35 mouse cellular contexts compared by ENCODE assay signal in the genomic region with DNA sequence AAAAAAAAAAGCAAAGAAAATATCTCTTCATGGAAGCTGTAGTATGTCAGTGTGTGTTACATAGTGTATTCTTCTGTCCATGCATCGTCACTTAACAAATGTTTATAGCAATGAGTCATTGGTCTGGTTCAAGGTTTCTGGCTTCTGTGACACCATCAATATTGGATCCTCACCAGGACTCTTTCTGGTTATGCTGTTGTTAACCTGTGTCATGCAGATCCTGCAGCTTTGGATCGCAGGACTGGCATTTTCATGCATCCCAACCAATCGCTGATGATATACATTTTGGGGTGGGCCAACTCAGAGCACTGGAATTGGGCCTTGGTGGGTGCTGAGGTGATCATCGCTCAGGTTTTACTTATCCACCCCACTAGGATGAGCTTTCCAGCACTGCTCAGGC. TPM values are rescaled to one million over a fixed set of nuclear protein-coding genes. Genes with fewer than 3 reads are reported as not detected.
"Had no signal": no experiment of that assay in that cellular context is flagged by ENCODE, and none has a peak within 500 bp of the region (broad histone marks: within the 10 kb centered on the region; RNA-seq: fewer than 3 reads in every experiment).

No protein-coding gene starts in this region.

- H3K36me3 ChIP-seq: heart, embryonic 13.5 days; heart, embryonic 15.5 days; hindbrain, embryonic 13.5 days; hindbrain, embryonic 15.5 days; kidney, embryonic 15.5 days; limb, embryonic 13.5 days; limb, embryonic 15.5 days; liver, embryonic 12.5 days had no signal

- DNase-seq: gastrocnemius, postnatal 14 days; gastrocnemius, postnatal 36 days; heart, adult 2 months; heart, postnatal 14 days; heart, postnatal 36 days; kidney, adult 11 months; kidney, adult 2 months; kidney, adult 9 months; kidney, postnatal 14 days; kidney, postnatal 36 days; layer of hippocampus, postnatal 36 days; left cerebral cortex, postnatal 4 days; lung, adult 18-20 months had no signal

- H3K4me1 ChIP-seq: heart, embryonic 15.5 days; hindbrain, embryonic 13.5 days; hindbrain, embryonic 15.5 days; kidney, embryonic 15.5 days; liver, embryonic 12.5 days had no signal

- H3K27me3 ChIP-seq: heart, embryonic 13.5 days; heart, embryonic 15.5 days; hindbrain, embryonic 13.5 days; hindbrain, embryonic 15.5 days; kidney, embryonic 15.5 days; limb, embryonic 13.5 days; limb, embryonic 15.5 days; liver, embryonic 12.5 days had no signal

- H3K4me2 ChIP-seq: heart, embryonic 11.5 days; heart, embryonic 13.5 days; heart, embryonic 15.5 days; hindbrain, embryonic 13.5 days; hindbrain, embryonic 15.5 days; kidney, embryonic 15.5 days; limb, embryonic 13.5 days; limb, embryonic 15.5 days; liver, embryonic 12.5 days had no signal

- H3K9ac ChIP-seq: heart, embryonic 13.5 days; heart, embryonic 15.5 days; hindbrain, embryonic 13.5 days; hindbrain, embryonic 15.5 days; kidney, embryonic 15.5 days; limb, embryonic 13.5 days; limb, embryonic 15.5 days; liver, embryonic 12.5 days; liver, embryonic 14.5 days had no signal

- H3K9me3 ChIP-seq: heart, embryonic 13.5 days; heart, embryonic 15.5 days; hindbrain, embryonic 13.5 days; hindbrain, embryonic 15.5 days; kidney, embryonic 15.5 days; limb, embryonic 13.5 days; limb, embryonic 15.5 days; liver, embryonic 12.5 days had no signal

- H3K27ac ChIP-seq: heart, adult 2 months; heart, embryonic 15.5 days; hindbrain, embryonic 13.5 days; hindbrain, embryonic 15.5 days; hindbrain, postnatal 0 days; kidney, embryonic 15.5 days; kidney, postnatal 0 days; limb, embryonic 13.5 days; limb, embryonic 15.5 days; liver, embryonic 12.5 days; liver, embryonic 14.5 days had no signal

- H3K4me3 ChIP-seq: heart, adult 2 months; heart, embryonic 13.5 days; heart, embryonic 15.5 days; hindbrain, embryonic 13.5 days; hindbrain, embryonic 15.5 days; kidney, embryonic 15.5 days; limb, embryonic 13.5 days; limb, embryonic 15.5 days; liver, embryonic 12.5 days had no signal

- ATAC-seq: hindbrain, postnatal 0 days; intestine, embryonic 16.5 days; liver, embryonic 12.5 days had no signal

RNA-seq across cellular contexts. Expression of gene Pp2d1, which starts 3.3 kb away (rescaled TPM):
- total RNA-seq: gastrocnemius, postnatal 14 days; gastrocnemius, postnatal 36 days; heart, adult 2 months; heart, postnatal 14 days; heart, postnatal 36 days; hematopoietic stem cell, adult 5-6 weeks; hindbrain, postnatal 0 days; layer of hippocampus, adult 18-20 months; layer of hippocampus, postnatal 14 days; layer of hippocampus, postnatal 36 days; left cerebral cortex, adult 18-20 months; left cerebral cortex, postnatal 10 days; left cerebral cortex, postnatal 25 days; left cerebral cortex, postnatal 4 days had no signal
- polyA plus RNA-seq: gonadal fat pad, adult 2 months; heart, adult 2 months; kidney, adult 2 months; large intestine, adult 2 months; liver, adult 2 months; liver, embryonic 14.5 days had no signal
